Mouse (Mus musculus) naive thymus-derived CD4-positive, alpha-beta T cell, adult 5 months (primary cell): Measurements from ENCODE around the gene G2e3. TPM values are rescaled to one million over a fixed set of nuclear protein-coding genes. Genes with fewer than 3 reads are reported as not detected.

Experiments
- polyA plus RNA-seq: library from polyadenylated mRNA; unstranded; fragments of 100-300 nt; shearing (Covaris generic); gene quantifications from one replicate; pipeline ENCODE4 v1.2.1, GENCODE M21; 2017

Gene G2e3
- polyA plus RNA-seq: 18.6 TPM

GRCm38 (mm10) chr12:51347988-51348697, at the start of gene G2e3:
G2e3 (plus strand) TSS chr12:51348061.

GRCm38 (mm10) chr12:51377003-51377887, 29.4 kb downstream of the G2e3 start, which contains the start of gene Scfd1:
Scfd1 (plus strand) TSS chr12:51377510.

Other genes starting within 250 kb of the G2e3 start
- 66.9 TPM for gene Scfd1, start 29.4 kb downstream of the G2e3 start, polyA plus RNA-seq
- not detected for gene Coch, start 245.3 kb downstream of the G2e3 start, polyA plus RNA-seq